Mouse (Mus musculus) MN1 (cell line): Measurements from ENCODE around the gene Car2.

ENCODE experiments used
- DNase-seq: peaks from one replicate; pipeline ENCODE4 v3.0.0-alpha.2; 2016; ENCODE audit warnings: low spot score

The Car2 gene

DNA sequence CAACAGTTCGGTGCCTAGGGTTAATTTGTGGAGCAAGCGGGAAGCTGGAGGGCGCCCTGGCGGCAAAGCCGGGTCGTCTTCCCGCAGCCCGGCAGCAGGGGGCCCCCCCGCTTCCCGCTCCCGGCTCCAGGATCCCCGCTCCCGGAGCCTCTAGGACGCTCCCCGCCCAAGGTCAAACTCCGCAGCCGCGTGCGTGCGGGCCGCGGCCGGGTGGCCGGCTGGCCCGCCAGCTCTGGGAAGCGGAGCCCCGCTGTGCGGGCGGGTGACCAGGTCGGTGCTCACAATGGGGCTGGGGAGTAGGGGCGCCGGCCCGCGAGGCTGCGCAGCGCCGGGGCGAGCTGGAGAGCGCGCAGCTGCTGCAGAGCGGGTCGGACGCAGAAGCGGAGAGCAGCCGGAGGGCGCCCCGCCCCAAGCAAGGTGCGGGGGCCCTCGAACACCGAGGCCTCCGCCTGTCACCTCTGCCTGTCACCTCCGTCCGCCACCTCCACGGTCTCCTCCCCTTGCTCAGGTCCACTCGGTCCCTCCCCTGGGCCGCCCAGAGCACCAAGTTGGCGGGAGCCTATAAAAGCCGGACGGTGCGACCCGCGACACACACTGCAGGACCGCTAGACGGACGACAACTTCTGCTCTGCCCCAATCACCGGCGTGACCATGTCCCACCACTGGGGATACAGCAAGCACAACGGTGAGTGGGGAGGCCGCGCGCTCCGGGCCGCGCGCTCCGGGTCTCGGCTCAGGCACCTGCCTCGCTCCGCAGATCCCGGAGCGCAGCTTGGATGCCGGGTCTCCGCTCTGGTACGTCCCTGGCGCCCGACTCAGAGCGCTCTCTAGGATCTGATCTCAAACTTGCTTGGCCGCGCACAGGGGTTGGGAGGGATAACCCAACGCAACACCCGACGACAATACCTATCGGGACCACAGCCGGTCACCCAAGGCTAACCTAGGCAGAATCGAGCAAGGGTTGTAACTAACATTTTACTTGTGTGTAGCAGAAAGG lies at the start of gene Car2:
TSS of gene Car2 (plus strand) at position 172 of the 997 bp plus-strand sequence.
- no peak for DNase-seq

GRCm38 (mm10) chr3:14838936-14839335 lies 47.1 kb upstream of the Car2 start:
- no peak for DNase-seq

- no peak for DNase-seq
These were observed 46.5 kb upstream of the Car2 start for GRCm38 (mm10) chr3:14839466-14840118.

- no peak for DNase-seq
These were observed 37.4 kb upstream of the Car2 start for GRCm38 (mm10) chr3:14848587-14849254.

DNA sequence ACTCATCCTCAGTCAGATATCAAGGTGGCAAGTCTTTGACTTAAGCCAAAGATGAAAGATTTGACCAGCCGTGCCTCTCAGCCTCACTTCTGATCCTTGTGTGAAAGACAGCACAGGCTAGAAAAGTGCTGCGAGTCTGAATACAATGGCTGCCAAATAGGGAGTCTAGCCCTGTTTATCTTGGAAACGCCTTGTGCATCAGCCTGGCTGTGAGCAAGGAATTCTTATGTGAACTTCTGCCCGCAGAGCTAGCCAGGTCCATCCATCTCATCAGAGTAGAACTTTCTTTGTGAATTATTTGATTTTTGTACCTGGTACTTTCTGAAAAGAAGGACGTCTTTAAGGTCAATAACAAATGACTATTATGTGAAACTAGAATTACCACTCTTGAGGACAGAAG lies 32.1 kb upstream of the Car2 start:
- no peak for DNase-seq

DNA sequence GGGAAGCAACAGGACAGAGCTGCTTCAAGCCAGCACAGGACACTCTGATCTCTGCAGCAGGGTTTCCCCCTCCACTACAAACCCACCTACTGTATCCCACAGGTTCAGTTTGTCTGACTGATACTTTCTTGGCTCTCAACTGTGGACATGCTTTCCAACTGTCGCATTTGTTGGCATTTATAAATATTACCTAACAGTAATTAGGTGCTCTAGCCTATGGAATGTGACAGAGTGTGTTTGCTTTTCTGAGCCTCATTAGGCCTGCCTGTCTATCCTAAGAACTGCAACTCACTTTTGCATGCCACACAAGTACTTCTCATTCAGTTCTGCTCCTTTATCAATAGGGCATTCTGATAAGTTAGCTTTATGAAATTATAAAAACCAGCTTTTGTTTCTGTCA lies 31.6 kb upstream of the Car2 start:
- DNase-seq = no peak

DNA sequence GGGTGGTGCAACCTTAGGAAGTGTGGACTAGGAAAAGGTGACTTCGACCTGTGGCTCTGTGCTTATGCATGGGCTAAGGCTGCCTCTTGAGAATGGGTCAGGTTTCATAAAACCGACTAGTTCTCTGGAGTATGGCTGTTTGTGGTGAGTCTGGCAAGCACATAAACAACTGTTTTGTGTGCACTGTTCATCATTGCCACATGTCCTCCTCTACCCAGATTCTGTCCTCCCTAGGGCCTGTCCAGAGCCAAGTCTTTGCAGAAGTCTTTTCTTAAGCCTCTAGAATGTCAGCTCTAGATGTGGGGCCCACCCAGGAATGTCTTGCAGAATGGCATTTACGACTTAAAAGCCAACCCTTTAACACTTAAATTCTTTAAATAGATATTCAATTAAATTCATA lies 28.2 kb upstream of the Car2 start:
- no peak for DNase-seq

GRCm38 (mm10) chr3:14860291-14860690 lies 25.8 kb upstream of the Car2 start:
- DNase-seq = no peak

DNA sequence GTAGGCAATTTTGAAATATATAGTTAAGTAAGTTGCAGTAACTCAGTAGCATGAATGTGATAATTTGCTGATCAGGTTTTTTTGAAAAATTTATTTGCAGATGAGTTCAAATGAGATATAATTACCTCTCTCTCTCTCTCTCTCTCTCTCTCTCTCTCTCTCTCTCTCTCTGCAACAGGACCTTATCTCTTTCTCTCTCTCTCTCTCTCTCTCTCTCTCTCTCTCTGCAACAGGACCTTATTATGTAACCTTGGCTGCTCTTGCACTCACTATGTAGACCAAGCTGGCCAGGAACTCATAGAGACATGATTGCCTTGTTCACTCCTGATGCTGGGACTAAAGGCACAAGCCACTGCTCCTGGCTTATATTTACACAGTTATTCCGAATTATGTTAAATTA lies 24.9 kb upstream of the Car2 start:
- no peak for DNase-seq

DNA sequence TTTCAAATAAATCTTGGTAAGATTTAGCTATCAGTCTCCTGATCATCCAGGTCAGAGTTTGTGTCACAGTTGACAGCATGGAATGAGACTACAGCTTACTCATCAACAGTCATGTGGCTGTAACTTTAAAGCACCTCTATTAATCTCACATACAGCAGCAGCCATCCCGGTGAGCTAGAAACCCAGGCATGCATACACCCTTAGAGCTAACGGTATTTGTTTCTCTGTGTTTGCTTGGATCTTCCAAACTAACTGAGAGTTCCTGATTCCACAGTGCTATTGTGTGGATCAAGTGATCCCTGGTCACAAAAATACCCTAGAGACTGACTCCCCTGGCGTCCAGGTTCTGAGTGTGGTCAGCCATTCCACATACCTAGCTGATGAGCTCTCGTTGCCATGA lies 24.3 kb upstream of the Car2 start:
- DNase-seq = no peak

DNA sequence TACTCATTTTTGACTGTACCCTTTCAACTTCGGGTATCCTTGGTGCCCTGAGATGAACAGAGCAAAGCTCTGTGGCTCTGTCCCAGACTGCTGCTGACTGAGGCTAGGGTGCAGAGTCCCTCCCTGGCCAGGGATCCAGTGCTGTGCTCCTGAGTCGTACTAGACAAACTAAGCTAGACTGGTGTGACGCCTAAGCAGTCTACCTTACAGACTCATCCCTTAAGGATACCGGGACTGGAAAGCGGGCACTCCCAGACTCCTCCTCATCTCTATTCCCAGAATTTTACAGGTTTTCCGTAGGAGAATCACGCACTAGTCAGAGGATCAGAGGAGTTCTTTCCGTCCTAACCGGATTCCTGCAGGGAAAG lies 23.4 kb upstream of the Car2 start:
- DNase-seq = no peak

DNA sequence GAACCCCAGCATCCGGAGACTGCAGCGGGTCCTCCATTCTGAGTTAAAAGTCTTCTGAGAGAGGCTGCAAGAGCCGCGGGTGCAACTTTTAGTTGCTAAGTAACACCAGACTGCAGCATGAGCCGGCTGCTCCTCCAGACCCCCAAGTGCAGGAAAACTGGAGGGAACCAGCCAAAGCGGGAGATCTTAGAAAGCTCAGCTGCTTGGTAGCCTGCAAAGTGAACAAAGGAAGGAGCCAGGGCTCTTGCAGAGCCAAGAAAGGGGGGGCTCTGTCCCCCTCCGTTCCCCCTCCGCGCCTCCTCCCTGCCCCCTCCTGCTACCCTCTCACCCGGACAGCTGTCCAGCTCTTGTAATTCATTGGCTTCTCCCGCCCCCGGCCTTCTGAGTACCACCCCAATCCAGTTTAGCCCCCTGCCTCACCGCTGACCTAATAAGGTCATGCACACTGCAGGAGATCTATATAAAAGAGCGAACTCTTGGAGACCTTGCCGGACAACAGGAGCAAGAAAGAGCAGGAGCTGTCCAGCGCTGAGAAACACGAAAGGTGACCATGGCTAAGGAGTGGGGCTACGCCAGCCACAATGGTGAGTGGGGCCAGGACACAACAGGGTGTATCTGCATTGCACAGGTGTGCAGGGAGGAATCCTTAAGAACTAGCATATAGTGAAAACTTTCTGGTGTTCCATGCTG lies 22.9 kb upstream of the Car2 start, which contains the start of gene Car3:
TSS of gene Car3 (plus strand) at position 491 of the 690 bp plus-strand sequence.
- DNase-seq = no peak

DNA sequence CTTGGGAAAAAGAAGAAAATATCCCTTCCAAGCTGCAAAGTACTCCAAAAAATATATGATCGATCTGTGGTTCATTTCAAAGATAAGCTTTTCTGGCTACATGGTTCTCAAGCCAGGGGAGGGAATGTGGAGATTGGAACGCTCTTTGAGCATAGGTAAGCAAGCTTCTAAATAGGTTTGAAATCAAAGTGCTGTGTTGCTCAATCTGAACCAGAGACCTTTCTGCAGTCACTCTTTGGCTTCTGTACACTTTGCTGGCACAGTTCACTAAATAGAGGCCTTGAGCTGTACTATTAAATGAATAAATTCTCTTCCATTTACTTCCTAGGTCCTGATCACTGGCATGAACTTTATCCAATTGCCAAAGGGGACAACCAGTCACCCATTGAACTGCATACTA lies 22.2 kb upstream of the Car2 start:
- DNase-seq = no peak

- DNase-seq = no peak
These were observed 20.1 kb upstream of the Car2 start for GRCm38 (mm10) chr3:14865941-14866340.

- DNase-seq = no peak
These were observed 16.3 kb upstream of the Car2 start for GRCm38 (mm10) chr3:14869779-14870178.

- no peak for DNase-seq
These were observed 15.5 kb upstream of the Car2 start for GRCm38 (mm10) chr3:14870528-14870927.

- DNase-seq = no peak
These were observed 14.7 kb upstream of the Car2 start for GRCm38 (mm10) chr3:14871386-14871785.

- peak; percentile 19 for DNase-seq
These were observed 11.6 kb upstream of the Car2 start for GRCm38 (mm10) chr3:14874402-14875040.

DNA sequence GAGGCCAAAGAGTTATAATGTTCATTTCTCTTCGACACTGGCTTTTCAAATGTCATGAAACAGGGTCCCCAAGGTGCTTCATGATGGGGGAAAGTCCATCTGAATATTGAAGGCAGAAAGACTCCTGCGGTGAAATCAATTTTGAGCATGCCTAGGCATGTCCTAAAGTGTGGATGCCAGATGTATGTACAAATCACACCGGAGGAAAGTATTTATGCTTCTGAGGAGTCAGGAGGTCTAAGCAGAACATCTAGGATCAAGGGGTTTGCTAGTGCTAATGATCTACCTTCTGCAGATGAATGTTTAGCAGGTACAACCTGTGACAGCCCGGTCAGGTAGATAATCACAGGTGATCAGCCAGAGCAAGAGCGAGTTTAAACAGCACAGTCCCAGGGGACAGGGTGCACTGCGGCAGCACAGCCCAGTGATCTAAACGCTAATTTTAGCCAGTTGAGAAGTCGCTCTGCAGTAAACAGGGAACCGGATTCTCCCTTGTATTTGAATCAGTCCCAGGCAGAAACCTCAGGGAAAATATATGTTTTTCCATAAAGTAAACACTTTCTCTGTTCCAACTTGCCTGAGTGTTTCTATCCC lies 9.7 kb upstream of the Car2 start:
- no peak for DNase-seq

GRCm38 (mm10) chr3:14877251-14877909 lies 8.7 kb upstream of the Car2 start:
- DNase-seq = no peak
